Mouse (Mus musculus) hematopoietic stem cell, adult 5-6 weeks (primary cell): ENCODE measurements around the gene Zfyve27. TPM values are rescaled to one million over a fixed set of nuclear protein-coding genes. Genes with fewer than 3 reads are reported as not detected.

Source experiments
- ATAC-seq, 2 experiments: fragments of 125-278 bp in 1 of 2; replicated peaks in 1 of 2; 2 replicates each; pipeline ENCODE4 v1.8.0; 2016 to 2017; ENCODE audit warnings: inconsistent platforms in 2 of 2, mild to moderate bottlenecking in 2 of 2, moderate number of reproducible peaks in 2 of 2, low read depth in 1 of 2, moderate TSS enrichment in 1 of 2; ENCODE audit not compliant: low FRiP score in 2 of 2, poor library complexity in 2 of 2, severe bottlenecking in 2 of 2, insufficient read depth in 1 of 2, low TSS enrichment in 1 of 2
- total RNA-seq: library from RNA; stranded (forward); fragments of 172-1452, 232-1000 nt; gene quantifications from 2 replicates; pipeline ENCODE4 v1.2.3, GENCODE M21; 2017

Zfyve27 gene
- total RNA-seq, 1 experiment from 2014 or later: 20.0 TPM

DNA sequence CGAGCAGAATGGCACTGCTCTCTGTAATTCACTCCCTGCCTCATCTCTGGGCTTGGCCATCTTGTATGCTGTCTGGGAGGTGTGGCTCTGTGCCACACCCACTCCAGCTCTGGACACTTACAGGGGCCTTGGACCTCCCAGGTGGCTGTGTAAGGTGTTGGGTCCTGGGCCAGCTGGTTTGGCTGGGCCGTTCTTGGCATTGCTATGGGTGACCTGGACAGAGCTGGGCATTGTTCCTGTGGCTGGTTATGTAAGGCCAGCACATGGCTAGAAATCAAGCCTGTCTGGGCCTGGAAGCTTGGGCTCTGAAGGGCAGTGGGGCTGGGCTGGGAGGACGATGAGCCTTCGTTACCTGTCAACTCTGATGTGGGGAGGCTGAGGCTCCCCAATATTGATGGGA, 40.6 kb downstream of the Zfyve27 start:
- ATAC-seq: no peak

DNA sequence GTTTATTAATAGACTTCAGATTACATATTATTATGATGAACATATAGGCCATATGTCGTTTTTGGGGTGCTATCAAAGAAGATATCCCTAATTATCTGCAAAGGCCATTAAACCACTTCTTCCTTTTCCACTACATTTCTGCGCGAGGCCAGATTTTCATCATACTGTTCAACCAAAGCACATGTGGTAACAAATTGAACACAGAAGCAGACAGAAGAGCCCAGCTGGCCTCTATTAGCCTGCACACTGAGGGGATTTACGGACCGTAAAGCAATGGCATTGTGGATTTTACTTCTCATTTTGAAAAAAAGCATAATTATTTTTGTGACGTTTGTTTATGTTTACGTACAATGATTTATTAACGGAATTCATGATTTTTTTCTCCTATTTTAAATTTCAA, 41.5 kb downstream of the Zfyve27 start:
- ATAC-seq: no peak

DNA sequence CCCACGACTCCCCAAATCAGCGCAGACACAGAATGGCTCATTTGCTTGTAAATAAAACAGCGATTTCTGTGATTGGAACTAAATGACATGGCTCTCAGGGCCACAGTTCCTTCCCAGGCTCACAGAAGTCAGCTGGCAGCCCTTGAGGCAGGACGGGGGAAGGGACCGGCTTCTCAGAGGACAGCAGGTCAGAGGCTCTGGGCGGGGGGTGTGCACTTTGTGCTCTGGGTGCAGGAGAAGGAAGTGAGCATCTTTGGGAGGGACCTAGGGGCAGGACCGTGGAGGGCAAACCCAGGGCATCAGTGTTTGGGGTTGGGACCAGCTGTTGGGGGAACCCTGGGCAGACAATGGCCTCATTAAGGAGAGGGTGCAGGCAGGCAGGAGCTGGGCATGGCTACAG, 45.7 kb downstream of the Zfyve27 start:
- ATAC-seq: no peak

DNA sequence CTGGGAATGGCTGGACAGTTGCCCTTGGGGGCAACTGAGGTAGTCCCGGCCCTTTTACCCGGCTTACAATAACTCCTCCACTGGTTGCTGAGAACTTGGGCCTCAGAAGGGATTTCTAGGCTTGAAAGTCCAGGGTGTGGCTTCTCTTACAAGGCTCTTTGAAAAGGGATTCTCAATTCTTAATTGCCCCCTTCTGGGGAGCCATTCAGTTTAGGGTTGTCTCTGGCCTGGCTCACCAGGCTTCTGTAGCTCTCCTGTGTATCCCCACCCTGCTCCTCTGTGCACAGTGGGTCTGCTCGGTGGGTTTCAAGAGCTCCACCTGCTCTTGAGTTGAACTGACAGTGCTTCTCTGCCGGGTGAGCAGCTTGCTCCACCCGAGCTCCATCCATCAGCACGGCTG, 46.2 kb downstream of the Zfyve27 start:
- no peak for ATAC-seq

DNA sequence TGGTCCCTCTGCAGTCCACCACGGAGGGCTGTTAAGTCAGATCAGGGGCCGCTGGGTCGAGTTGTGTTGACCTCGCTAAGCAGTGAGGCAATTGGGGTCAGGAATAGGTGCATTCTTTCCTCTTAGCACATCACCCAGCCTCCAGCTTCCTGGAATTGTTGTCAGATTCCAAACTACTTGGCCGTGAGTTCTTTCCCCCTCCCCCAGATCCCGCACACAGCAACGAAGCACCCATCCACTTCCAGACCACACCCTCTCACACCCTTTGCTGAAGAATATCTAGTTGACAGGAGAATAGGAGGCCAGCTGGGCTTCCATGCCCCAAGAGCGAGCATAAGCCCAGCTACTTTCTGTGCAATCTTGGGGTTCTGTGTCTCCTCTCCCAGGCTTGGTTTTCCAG, 48.2 kb downstream of the Zfyve27 start:
- no peak for ATAC-seq

DNA sequence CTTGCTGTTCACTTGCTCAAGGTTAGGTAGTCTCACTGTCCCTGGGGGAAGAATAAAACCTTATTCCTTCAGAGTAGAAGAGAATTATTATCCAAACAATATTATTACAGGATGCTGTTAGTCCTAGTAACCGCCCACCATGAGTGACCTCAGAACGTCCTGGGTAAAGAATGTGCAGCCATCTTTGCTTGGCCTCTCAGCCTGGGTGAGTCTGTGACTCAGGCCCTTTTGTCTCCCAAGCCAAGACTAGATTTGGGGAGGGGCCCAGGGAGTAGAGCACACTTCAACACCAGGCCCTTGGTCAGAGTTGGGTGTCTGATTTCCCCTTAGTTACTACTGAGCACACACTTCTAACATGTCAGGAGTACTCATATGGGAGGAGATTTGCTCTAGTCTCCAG, 50.9 kb downstream of the Zfyve27 start:
- ATAC-seq: no peak

DNA sequence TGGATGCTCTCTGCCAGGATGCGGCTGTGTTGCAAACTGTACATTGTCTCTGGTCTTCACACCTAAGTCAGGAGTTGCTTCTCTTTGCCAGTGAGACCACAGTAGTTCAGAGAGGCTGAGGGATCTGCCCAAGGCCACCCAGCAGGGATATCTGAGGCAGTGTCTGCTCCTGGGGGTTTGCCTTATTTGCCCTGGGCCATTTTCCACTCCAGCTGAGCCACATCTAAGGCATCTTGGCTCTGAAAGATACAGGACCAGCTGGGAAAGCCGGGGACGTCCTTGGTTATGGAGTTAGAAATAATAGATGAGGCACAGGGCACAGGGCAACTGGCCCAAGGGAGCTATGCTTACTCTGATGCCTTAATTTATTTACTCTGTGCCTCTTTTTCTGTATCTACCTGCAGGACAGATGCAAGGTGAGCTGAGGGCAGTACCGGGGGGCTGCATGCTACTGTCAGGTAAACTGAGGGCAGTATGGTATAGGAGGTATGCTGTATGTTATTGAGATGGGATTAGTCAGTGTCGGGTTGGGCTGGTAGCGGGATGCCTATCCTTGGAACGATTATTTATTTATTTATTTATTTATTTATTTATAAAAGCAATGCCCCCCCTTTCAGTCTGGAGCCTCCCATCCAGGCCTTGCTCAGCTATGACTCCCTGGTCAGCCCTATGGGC, 53.1 kb downstream of the Zfyve27 start:
- no peak for ATAC-seq

DNA sequence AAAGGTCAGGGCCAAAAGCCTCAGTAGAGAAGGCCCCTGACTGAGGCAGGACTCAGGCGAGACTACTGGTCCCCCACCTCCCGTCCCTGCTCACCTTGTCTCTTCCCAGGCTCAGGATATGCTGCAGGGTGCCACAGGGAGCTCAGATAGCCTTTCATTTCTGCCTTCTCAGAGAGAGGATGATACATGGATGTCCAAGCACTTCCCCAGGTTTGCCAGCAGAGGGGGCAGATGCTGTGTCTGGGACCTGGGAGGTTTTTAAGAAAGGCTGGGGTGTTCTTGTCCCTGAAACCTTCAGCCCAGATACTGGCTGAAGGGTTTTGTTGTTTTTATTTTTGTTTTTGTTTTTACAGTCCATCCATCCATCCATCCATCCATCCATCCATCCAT, 53.6 kb downstream of the Zfyve27 start:
- peak in 1 of 2 experiments; percentile 71; a peak in 2 of 4 replicates for ATAC-seq

DNA sequence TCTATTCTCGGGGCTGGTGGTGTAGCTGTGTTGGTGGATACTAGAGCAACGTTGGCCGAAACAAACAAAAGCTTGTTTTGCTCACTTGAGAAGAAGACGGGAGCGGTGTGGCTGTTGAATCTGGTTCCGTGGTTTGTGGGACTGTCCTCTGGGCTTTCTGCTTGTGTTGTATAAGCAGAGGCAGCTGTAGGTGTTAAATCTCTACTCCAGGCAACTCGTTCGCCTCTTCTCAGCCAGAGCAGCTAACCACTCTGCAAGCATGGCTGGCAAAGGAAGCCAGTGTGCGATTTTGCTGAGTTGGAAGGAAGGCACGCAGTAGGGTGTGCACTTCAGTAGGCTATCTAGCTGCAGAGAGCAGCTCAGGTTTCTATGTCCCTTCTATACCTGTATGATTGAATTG, 62.7 kb downstream of the Zfyve27 start:
- ATAC-seq: no peak

DNA sequence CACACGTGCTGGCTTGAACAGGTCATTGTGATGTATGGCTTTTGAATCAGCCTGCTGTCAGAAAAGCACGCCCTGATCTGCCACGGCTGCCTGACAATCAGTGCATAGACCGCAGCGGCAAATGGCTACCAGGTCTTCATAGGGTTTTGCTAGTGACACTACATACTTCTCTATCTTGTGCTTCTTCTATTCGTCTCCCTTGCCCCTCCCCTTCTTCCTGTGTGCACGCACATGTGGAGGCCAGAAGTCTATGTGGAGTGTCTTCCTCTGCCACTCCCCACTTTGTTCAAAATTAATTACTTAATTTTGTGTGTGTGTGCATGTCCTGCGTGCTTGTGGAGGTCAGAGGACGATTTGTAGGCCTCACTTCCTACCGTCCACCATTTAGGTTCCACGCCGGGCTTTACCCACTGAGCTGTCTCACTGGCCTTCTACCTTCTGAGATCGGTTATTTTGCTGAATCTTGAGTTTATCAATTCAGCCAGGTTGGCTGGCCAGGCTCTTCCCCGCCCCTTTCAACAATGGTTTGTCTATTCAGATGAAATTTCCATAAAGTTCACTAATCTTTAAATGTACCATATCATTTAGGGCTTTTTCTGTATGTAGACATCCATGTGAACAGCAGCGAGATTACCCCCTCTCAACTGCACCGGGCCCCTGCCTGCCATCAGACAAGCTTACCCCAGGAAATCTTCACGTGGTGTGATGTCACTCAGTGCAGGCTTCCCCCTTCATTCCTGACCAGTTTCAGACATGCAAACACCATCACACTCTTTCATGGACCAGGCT, 65.9 kb downstream of the Zfyve27 start:
- no peak for ATAC-seq

DNA sequence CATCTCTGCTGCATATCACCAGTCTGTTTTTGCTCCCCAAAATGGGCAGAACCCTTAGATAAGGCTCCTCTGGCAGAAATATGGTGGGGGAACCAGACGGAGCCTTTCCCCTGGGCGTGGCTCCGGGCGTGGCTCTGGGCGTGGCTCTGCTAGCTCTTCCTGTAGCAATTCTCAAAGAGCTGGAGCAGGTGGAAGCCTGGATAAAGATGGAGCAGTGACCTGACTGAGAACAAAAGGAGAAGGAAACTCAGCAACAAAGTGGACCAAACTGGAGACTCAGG, 66.5 kb downstream of the Zfyve27 start:
- no peak for ATAC-seq

DNA sequence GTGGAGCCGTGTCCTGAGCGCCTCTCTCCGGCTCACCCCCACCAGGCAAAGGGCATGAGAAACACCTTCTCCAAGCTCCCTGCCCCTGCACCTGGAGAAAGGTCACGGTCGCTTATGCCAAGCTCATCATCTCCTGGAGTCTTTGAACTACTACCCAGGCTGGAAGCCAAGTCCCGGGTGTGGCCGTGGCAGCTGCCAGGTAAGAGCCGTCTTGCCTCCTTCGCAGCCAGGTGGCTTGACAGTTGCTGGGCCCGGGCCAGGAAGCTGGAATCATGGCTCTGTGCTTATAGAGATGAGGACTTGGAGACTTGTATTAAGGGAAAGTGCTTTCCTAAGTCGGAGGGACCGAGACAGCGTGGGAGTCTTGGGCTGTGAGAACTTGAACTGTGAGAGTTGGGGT, 67.2 kb downstream of the Zfyve27 start:
- ATAC-seq: no peak

DNA sequence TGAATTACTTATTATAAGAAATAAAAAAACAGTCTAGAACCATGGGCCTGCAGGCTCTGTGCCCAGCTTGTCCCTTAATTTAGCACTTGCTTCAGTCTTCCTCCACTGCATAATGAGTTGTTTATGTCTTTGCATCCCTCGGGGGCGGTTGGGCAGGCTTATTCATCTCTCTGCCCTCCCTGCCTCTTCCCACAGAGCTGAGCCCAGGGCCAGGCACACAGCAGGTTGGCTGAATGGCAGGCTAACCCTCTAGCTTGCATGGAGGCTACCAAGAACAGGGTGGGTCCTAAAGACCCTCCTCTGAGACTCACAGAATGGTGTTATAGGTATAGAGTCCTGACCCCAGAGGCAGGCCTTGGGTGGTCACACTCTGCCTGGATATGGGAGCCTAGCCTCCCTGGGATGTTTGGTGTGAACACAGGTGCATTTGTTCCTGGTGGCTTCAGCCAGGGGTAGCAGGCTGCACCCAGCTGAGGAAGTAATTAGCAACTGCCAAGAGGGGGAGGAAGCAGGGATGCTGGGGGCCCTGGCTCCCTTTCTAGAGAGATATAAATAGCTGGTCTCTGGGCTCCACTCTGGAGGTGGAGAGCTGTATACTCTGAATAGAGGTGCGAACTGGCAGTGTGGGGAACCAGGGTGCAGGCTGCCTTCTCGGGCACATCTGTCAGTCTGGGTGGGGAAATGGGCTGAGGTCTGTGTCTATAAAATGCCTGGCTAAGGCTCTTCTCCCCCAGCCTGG, 74.0 kb downstream of the Zfyve27 start:
- peak in 1 of 2 experiments; percentile 71; a peak in 2 of 4 replicates for ATAC-seq

DNA sequence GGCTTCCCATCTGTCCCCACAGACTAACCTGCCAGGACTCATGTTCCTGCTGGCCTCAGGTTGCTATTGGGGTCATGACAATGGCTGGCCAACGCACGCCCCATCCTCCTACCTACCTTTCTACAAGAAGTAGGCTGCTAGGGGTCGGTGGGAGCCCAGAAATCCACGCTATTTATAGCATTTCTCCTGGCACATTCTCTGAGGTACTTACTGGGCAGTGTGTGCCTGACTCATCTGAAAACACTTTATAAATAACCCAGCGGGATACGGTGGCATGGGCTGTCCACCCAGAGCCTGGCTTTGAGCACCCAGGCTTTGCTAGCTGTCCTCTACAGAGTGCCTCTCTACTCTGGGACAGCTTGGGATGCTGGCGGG, 74.6 kb downstream of the Zfyve27 start:
- ATAC-seq: no peak

DNA sequence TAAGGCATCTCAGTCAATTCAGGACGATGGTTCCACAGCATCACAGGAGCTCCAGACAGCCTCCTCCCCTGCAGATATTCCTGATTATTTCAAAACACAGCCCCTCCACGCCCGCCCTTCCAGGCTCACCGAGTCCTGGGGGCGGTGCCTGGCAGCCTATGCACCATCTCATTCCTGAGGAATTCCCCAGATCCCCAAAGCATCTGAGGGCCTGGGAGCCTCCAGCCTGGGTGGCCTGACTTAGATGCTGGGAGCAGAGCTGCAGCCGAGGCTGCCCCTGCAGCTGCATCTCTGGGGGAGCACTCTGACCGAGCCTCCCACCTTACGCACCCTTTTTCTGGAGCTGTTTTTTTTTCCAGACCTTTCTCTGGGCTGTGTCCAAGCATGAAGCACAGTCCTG, 77.1 kb downstream of the Zfyve27 start:
- ATAC-seq: no peak

DNA sequence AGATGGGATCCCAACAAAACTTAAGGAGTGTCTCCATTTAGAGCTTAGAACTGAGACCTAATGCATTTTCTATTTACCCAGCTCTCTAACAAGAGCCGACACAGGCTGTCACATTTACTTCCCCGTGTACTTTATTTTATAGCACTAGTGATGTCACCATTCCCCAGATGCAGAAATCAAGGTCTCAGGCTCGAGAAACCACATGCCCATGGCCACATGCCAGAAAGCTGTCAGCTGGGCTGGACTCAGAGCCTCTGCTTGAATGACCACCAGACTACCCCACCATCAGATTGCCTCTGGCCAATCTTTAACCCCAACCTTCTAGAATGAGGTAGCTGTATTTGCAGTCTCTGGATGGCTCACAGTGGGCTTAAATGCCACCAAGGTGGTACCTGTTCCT, 79.7 kb downstream of the Zfyve27 start:
- no peak for ATAC-seq
